Mouse (Mus musculus): ENCODE measurements at regions not wholly inside any gene's neighbourhood (a gene's known extent, or its start where the extent isn't known, plus 50 kb on each side); places are given as distances from the start of the nearest gene placed in this dataset.

DNA sequence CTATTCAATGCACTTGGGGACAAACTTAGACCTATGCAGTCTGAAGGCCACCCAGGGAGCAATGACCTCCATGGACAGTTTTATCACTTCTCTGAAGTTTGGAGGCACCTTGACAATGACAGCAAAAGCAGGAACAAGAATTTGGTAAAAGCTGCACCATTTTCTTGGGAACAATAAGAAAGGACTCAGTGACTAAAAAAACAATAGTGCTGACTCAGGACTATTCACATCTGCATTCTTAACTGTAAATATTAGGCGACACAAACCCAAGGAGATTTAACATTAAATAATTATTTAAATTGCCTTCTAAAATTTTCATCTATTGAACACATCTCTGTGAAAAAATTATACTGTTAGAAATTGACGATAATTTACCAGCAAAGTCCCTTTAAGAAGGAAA lies 356.2 kb downstream of the Nup35 start:
- no peak for DNase-seq (ENCODE audit: low read depth, low spot score)

DNA sequence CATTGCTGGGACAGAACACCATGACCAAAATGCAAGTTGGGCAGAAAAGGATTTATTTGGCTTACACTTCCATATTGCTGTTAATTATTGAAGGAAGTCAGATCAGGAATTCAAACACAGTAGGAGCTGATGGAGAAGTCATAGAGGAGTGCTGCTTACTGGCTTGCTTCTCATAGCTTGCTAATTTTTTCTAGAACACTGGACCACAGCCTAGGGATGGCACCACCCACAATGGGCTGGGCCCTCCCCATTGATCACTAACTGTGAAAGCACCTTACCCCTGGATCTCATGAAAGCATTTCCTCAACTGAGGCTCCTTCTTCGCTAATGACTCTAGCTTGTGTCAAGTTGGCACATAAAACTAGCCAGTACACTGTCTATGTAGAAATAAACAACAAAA lies 381.3 kb downstream of the Nup35 start:
- DNase-seq (ENCODE audit: low read depth, low spot score), result no peak

- no peak for DNase-seq (ENCODE audit: low read depth, low spot score)
Observed at GRCm38 (mm10) chr2:81007071-81007470, 390.0 kb downstream of the Nup35 start.

GRCm38 (mm10) chr2:81023620-81024019 lies 406.6 kb downstream of the Nup35 start:
- DNase-seq (ENCODE audit: low read depth, low spot score), result no peak

Measured in brain, embryonic 18.5 days (tissue).